Mouse (Mus musculus): ENCODE data around the gene Ubtd1.
"Not testable (repeated sequence)": the region's sequence is repeated elsewhere in the genome, so short reads cannot be mapped to it uniquely, and the experiment has no call there.

The Ubtd1 gene

DNA sequence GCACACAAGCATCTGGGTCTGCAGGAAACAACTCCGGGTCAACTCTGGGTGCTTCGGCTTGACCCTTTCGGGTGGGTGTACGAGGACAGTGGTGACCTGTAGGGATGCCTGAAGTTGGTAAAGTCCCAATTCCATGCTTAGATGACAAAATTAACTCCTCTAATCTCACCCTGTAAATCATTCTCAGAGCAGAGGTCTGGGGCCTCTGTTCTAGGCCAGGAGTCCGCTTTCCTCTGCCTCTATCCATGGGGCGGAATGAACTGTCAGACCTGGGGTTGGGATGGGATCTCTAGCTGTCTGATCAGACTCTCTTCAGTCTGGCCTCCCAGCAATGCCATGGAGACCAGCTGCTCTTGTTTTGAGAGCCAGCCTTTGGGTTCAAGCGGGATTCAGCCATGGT, 79.9 kb downstream of the Ubtd1 start:
- DNase-seq (ENCODE audit: low spot score in 2 of 2), result no peak

DNA sequence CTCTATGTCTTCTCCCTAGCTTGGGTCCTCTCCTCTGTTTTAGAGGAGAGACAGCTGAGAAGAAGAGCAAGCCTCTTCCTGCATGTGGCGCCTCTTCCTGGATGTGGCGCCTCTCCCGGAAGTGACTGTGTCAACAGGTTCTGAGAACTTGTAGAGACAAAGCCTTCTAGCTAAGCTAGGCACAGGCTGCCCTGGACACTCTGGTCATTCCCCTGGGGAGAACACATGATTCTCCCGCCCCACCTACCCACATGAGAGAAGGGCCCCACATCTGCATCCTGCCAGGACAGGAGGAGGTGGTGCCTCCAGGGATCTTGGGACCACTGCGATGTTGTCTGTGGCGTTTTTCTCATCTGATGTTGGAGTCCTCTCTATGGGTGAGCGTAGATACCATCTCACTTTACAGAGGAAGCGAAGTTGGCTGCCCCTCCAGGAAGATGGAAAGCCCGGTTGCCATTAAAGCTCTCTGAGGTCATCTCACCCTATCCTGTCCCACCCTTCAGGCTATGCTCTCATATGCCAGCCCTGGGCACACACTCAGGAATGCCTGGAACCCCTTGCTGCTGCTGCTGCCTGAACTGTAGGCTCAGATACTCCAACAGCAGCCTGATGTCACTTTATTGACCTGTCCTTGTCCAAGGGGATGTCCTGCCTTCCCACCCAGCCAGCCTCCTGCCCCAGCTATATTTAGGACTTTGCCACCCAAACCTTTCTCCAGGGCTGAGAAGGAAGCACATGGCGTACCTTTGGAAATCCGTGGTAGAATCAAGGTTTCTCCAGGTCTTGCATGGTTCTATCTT, 87.1 kb downstream of the Ubtd1 start:
- no peak for DNase-seq (ENCODE audit: low spot score in 2 of 2)

DNA sequence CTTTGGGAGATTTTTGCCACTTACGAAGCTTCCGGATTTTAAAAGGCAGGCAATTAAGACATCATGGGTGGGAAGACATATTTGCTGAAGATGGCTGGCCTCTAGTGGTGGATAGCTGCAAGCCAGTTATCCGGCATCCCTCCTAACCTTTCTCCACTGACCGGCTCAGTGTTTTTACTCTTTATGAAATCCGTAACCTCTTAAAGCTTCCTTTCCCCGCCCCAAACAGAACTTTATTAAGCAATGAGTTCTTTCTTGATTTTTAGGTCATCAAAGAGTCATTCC, 87.6 kb downstream of the Ubtd1 start:
- no peak for DNase-seq (ENCODE audit: low spot score in 2 of 2)

DNA sequence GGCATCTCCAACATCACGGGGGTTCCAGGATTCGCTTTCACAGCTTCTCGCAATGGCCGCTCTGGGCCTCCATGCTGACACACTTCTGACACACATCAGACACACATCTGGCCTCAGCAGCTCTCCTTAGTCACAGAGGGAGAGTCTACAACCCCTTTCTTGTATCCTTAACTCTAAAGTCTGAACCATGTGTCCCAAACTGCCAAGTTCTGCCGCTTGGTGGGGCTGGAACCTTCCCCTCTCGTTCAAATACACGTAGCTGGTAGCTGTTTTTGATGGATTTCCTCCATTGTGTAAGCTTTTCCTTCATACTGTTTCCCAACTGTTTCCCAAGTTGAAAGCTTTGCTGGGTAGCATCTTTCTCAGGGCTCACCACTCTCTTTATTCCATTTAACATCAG, 89.7 kb downstream of the Ubtd1 start:
- no peak for DNase-seq (ENCODE audit: low spot score in 2 of 2)

DNA sequence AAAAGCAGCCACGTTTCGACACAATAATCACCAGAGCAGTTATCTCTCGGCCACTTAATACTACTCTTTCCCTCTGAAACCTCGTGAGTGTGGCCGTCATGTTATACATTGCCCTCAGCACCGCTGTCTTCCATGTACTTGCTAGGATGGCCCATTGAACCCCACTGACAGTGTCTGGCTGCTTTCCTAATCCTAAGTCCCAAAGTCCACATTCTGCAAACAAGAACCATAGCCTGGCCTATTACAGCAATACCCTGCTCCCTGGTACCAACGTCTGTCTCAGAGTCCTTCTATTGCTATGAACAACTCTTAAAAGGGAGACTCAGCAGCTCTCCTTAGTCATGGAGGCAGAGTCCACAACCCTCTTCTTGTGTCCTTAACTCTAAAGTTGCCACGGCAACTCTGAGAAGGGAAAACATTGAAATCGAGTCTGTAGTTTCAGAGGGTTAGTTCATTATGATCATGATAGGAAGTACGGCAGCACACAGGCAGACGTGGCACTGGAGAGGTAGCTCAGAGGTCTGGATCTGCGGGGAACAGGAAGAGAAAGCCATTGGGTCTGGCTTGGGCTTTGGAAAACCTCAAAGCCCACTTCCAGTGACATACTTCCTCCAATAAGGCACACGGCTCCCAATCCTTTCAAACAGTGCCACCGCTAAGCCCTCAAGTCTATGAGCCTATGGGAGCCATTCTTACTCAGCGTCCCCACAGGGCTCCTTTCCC, 90.5 kb downstream of the Ubtd1 start:
- DNase-seq (ENCODE audit: low spot score in 2 of 2), result no peak

DNA sequence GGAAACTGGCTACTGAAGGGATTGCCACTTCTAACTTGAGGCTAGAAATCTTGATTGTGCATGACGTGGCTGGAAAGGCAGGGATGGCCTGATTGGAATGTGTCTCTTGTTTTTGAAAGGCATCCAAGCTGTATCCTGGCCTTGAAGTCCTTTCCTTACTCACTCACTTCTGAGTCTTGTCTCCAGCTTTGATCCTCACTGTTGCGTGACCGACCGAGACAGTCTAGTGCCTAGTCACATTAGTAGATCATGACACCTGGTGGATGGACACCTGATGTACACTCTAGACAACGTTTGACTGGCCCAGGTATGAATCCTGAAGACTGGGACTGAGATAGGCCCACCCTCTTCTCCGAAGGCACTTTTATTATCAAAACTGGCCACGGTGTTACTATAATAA, 91.2 kb downstream of the Ubtd1 start:
- no peak for DNase-seq (ENCODE audit: low spot score in 2 of 2)

DNA sequence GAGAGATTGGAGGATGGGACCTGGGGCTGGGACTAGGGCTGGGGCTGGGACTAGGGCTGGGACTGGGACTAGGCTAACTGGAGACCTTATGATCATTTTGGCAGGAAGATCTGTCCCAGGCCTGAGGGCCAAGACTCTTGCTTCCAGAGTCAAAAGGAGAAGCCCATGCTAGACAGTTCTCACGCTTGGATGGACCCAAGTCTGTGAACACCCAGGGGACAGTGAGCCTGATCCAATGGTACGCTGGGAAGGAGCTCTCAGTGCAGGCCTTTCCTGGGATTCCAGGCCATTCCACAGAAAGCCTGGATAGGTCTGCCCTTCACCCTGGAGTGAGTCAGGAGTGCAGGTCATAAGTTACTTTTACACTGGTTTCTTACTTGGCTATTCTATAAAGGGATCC, 93.5 kb downstream of the Ubtd1 start:
- no peak for DNase-seq (ENCODE audit: low spot score in 2 of 2)

DNA sequence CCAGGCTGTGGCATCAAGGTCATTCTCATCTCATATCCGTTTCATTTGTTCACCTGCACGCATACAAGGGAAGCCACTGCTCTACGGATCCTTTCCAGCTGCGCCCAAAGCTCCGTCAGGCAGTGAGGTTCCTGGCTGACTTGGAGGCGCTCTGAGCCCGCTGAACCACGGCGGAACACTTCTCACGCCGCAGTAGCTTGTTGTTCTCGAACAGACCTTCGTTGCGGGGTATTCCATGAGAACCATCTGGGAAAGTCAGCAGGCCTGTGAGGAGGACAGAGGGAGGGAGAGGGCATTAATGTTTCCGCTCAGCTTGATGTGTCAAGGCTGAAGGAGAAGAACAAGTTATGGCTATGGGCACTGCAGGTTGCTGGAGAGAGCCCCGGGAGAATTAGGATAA, 94.4 kb downstream of the Ubtd1 start:
- no peak for DNase-seq (ENCODE audit: low spot score in 2 of 2)

DNA sequence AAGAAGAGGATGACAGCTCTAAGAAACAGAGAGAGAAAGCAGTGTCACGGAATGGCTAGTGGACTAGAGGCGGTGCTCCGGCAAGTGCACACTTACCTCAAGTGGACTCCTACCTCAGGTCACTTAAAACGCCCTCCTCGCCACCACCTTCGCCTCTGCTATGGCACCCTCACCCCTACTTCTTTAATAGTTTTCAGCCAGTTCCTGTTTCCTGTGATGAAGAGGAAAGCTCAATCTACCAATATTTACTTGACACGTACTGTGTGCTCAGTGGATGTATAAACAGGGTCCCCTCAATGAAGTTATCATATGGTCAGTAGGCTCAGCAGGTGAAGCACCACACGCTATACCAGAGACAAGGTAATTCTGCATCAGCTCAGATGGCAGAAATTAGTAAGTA, 97.0 kb downstream of the Ubtd1 start:
- DNase-seq (ENCODE audit: low spot score in 2 of 2), result no peak

DNA sequence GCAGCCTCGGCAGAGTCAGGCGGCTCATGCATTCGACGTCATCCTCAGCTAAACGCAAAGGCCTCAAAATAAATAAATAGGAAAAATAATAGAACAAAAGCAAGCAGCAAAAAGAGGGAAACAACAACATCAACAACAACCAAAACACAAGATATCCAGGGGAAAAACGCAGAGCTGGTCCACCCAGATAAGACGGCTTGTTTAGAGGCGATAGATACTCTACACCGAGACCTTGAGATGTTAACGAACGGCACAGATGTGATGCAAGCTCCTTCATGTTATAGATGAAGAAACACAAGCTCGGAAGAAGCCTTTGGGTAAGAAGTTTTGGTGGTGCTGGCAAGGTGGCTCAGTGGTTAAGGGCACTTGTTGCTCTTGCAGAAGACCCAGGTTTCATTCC, 97.4 kb downstream of the Ubtd1 start:
- DNase-seq (ENCODE audit: low spot score in 2 of 2), result no peak

DNA sequence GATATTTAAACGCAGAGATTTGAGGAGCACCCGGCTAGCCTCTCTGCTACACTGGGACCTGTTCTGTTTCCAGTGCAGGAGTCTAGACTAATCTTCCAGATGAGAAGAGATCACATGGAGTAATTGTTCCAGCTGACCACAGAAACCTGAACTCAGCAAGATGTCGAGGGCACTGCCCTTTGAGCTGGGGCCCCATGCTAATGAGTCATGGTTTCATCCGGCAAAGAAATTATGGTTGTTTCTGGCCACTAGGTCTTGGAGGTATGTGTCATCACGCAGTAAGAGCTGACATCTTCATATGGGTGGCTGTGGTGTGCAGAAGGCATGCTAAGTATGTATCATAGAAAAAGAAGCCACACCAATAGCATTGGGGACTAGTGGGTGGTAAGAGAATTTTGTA, 98.4 kb downstream of the Ubtd1 start:
- no peak for DNase-seq (ENCODE audit: low spot score in 2 of 2)

DNA sequence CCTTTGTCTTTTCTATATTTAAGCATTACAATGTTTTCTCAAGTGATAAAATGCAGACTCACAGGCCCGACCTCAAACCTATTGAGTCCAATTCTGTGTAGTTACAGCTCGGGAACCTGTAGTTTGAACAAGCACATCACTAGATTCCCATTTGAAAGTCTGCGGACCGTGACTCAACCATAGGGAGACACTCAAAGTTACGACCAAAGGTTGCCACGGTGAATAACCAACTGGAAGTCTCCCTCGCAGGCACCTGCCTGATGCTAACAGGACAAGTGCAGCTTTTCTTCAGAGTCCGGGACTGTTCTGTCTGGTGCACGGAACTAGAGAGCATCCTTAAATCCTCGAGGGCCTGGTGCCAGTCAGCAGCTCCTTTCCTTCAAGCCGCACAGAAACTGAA, 98.9 kb downstream of the Ubtd1 start:
- no peak for DNase-seq (ENCODE audit: low spot score in 2 of 2)

DNA sequence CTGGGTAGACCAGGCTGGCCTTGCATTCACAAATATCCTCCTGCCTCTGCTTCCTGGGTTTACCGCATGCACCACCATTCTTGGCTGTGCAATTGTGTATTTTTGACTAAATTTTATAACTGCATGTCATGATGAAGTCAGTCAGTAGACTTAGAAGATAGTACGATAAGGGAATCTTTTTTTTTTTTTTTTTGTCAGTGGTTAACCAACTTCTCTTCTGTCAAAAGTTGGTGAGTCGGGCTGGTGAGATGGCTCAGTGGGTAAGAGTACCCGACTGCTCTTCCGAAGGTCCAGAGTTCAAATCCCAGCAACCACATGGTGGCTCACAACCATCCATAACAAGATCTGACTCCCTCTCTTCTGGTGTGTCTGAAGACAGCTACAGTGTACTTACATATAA, 100.0 kb downstream of the Ubtd1 start:
- not testable (repeated sequence) for DNase-seq (ENCODE audit: low spot score in 2 of 2)
